Mouse (Mus musculus) thymus, adult 2 months (tissue): ENCODE data around the gene Prickle3. TPM values are rescaled to one million over a fixed set of nuclear protein-coding genes. Genes with fewer than 3 reads are reported as not detected.
A peak's percentile ranks its signal among the peaks of the same experiment; 100 is the strongest.
"Not testable (repeated sequence)": the region's sequence is repeated elsewhere in the genome, so short reads cannot be mapped to it uniquely, and the experiment has no call there.

ENCODE experiments used
- DNase-seq: peaks from one replicate; pipeline ENCODE4 v3.0.0; 2021
- H3K27ac ChIP-seq: fragments of 200-500 bp; 2 replicates; pipeline ENCODE4 v1.5.1; 2012; ENCODE audit warnings: low read length, control low read depth; ENCODE audit not compliant: control insufficient read depth, insufficient read depth
- H3K27me3 ChIP-seq: fragments of 200-500 bp; 2 replicates; pipeline ENCODE4 v1.6.1; 2012; ENCODE audit warnings: mild to moderate bottlenecking, low read length, moderate library complexity, mixed read lengths; ENCODE audit not compliant: control insufficient read depth, insufficient read depth
- H3K36me3 ChIP-seq: fragments of 200-500 bp; 2 replicates; pipeline ENCODE4 v1.6.1; 2012; ENCODE audit warnings: mild to moderate bottlenecking, low read length, moderate library complexity; ENCODE audit not compliant: control insufficient read depth, insufficient read depth
- H3K4me1 ChIP-seq: fragments of 200-500 bp; replicated peaks from 2 replicates; pipeline ENCODE4 v1.6.1; 2012; ENCODE audit warnings: low read length; ENCODE audit not compliant: control insufficient read depth, insufficient read depth
- H3K4me3 ChIP-seq: fragments of 200-500 bp; 2 replicates; pipeline ENCODE4 v1.5.1; 2012; ENCODE audit warnings: mild to moderate bottlenecking, low read length, control low read depth, moderate library complexity; ENCODE audit not compliant: control insufficient read depth, insufficient read depth
- CTCF ChIP-seq: fragments of 200-500 bp; IDR thresholded peaks from 2 replicates; pipeline ENCODE4 v1.5.1; 2012; ENCODE audit warnings: mild to moderate bottlenecking, control low read depth, low read length, moderate library complexity, borderline replicate concordance; ENCODE audit not compliant: control insufficient read depth, poor library complexity, insufficient read depth; ENCODE audit errors: extremely low read depth
- POLR2A ChIP-seq: fragments of 200-500 bp; IDR thresholded peaks from 2 replicates; pipeline ENCODE4 v1.6.1; 2012; ENCODE audit warnings: mild to moderate bottlenecking, low read length, control low read depth, moderate library complexity; ENCODE audit not compliant: control insufficient read depth, poor library complexity, insufficient read depth; ENCODE audit errors: extremely low read depth
- WGBS: fragments of 180-500 bp; shearing (Covaris S2); methylation state at CpG from one replicate; pipeline ENCODE4 v1.1.7; 2018; 5-methylcytosine and 5-hydroxymethylcytosine counted together
- polyA plus RNA-seq: library from polyadenylated mRNA; depleted of rRNA; stranded (reverse); fragments of >200 nt; gene quantifications from 2 replicates; pipeline ENCODE4 v1.2.3, GENCODE M21; 2012; rRNA removed

The Prickle3 gene
- polyA plus RNA-seq, 1 experiment = 29.7 TPM

- Histone ChIP-seq H3K27ac (no peak overlapping the region), H3K4me1 (0 out of 2 replicates have a peak, but pooled peaks cover 2% of the 10 kb centered on the region), H3K4me3 (no peak overlapping the region), H3K27me3 (no peaks in the 10 kb centered on the region), H3K36me3 (no peaks in the 10 kb centered on the region)
- peak; percentile 34 for DNase-seq
- no peak for TF ChIP-seq POLR2A
- no peak for TF ChIP-seq CTCF
- 30% methylated on average over 4 of the region's 4 CpGs for WGBS
Observed at GRCm38 (mm10) chrX:7692862-7693261, 35.8 kb downstream of the Prickle3 start.

- H3K4me3 ChIP-seq = no peak overlapping the region
- DNase-seq = no peak
- no peaks in the 10 kb centered on the region for H3K36me3 ChIP-seq
- no peak overlapping the region for H3K27ac ChIP-seq
- peaks cover 10% of the 10 kb centered on the region for H3K4me1 ChIP-seq
- no peaks in the 10 kb centered on the region for H3K27me3 ChIP-seq
- 39% methylated on average over 6 of the region's 6 CpGs for WGBS
- TF ChIP-seq CTCF = no peak
- no peak for TF ChIP-seq POLR2A
Observed at GRCm38 (mm10) chrX:7696520-7696919, 39.5 kb downstream of the Prickle3 start.

- TF ChIP-seq CTCF (no peak), POLR2A (peak; percentile 53; the same call in 1 of the 2 replicates)
- no peaks in the 10 kb centered on the region for H3K36me3 ChIP-seq
- peak; percentile 80 for DNase-seq
- 2% methylated on average over 33 of the region's 33 CpGs for WGBS
- peaks cover 10% of the 10 kb centered on the region for H3K4me1 ChIP-seq
- no peaks in the 10 kb centered on the region for H3K27me3 ChIP-seq
- H3K27ac ChIP-seq = no peak within 1 kb of the TSS
- peak within 1 kb of the TSS; percentile 89 for H3K4me3 ChIP-seq
Observed at GRCm38 (mm10) chrX:7696954-7697381, 39.9 kb downstream of the Prickle3 start, which contains the start of gene Gpkow. Gpkow (plus strand) TSS chrX:7697131.

GRCm38 (mm10) chrX:7713764-7714134 lies 56.7 kb downstream of the Prickle3 start:
- not testable (repeated sequence) for H3K27me3 ChIP-seq, H3K27ac ChIP-seq, H3K36me3 ChIP-seq, DNase-seq, H3K4me1 ChIP-seq
- 1% methylated on average over 6 of the region's 12 CpGs for WGBS
- H3K4me3 ChIP-seq = peak overlapping the region; percentile 39

- 2% methylated on average over 45 of the region's 60 CpGs for whole genome bisulfite sequencing
- H3K4me3 ChIP-seq = peak within 1 kb of the TSS; percentile 39
- H3K4me1 ChIP-seq, H3K36me3 ChIP-seq, H3K27me3 ChIP-seq, H3K27ac ChIP-seq: not testable (repeated sequence)
- DNase-seq = peak; percentile 91
Observed at GRCm38 (mm10) chrX:7714135-7714899, 57.3 kb downstream of the Prickle3 start, which contains the start of gene Wdr45. Wdr45 (plus strand) TSS chrX:7714333.

GRCm38 (mm10) chrX:7716058-7716457 lies 59.0 kb downstream of the Prickle3 start:
- H3K27me3 ChIP-seq, H3K36me3 ChIP-seq, DNase-seq, H3K4me1 ChIP-seq, H3K27ac ChIP-seq, H3K4me3 ChIP-seq: not testable (repeated sequence)
- WGBS = 78% methylated on average over 1 of the region's 1 CpGs

Other genes with a start within 250 kb of the Prickle3 start
- 7.7 and 10.3 TPM in 2 replicates for gene Foxp3, start 83.6 kb upstream of the Prickle3 start, polyA plus RNA-seq
- 5.5 and 5.8 TPM in 2 replicates for gene Ppp1r3f, start 83.0 kb upstream of the Prickle3 start, polyA plus RNA-seq
- 34.1 and 35.7 TPM in 2 replicates for gene Ccdc22, start 51.7 kb upstream of the Prickle3 start, polyA plus RNA-seq
- 0.04 and 0.12 TPM in 2 replicates for gene Cacna1f, start 50.2 kb upstream of the Prickle3 start, polyA plus RNA-seq
- gene Syp, start 18.8 kb upstream of the Prickle3 start, polyA plus RNA-seq = 1.2 and 1.8 TPM in 2 replicates
- 144 and 149 TPM in 2 replicates for gene Plp2, start 14.1 kb downstream of the Prickle3 start, polyA plus RNA-seq
- gene Magix, start 24.0 kb downstream of the Prickle3 start, polyA plus RNA-seq = 0.82 and 3.0 TPM in 2 replicates
- gene Gpkow, start 39.9 kb downstream of the Prickle3 start, polyA plus RNA-seq = 12.2 and 12.8 TPM in 2 replicates
- gene Wdr45, start 57.1 kb downstream of the Prickle3 start, polyA plus RNA-seq = 86.6 and 105 TPM in 2 replicates
- 1.8 and 1.9 TPM in 2 replicates for gene Gm45208, start 65.0 kb downstream of the Prickle3 start, polyA plus RNA-seq
- gene Praf2, start 71.2 kb downstream of the Prickle3 start, polyA plus RNA-seq = 39.9 and 44.4 TPM in 2 replicates
- 6.8 and 9.3 TPM in 2 replicates for gene Ccdc120, start 93.6 kb downstream of the Prickle3 start, polyA plus RNA-seq
- 26.4 and 29.5 TPM in 2 replicates for gene Tfe3, start 105.3 kb downstream of the Prickle3 start, polyA plus RNA-seq
- gene Gripap1, start 132.5 kb downstream of the Prickle3 start, polyA plus RNA-seq = 68.4 and 73.1 TPM in 2 replicates
- 1.1 TPM in 2 replicates for gene Kcnd1, start 165.0 kb downstream of the Prickle3 start, polyA plus RNA-seq
- 112 TPM in 2 replicates for gene Otud5, start 184.1 kb downstream of the Prickle3 start, polyA plus RNA-seq
- gene Pim2, start 221.0 kb downstream of the Prickle3 start, polyA plus RNA-seq = 53.6 and 54.6 TPM in 2 replicates
- 81.7 and 100 TPM in 2 replicates for gene Slc35a2, start 226.8 kb downstream of the Prickle3 start, polyA plus RNA-seq
- 101 and 109 TPM in 2 replicates for gene Pqbp1, start 242.0 kb downstream of the Prickle3 start, polyA plus RNA-seq
- gene Timm17b, start 242.1 kb downstream of the Prickle3 start, polyA plus RNA-seq = 66.8 and 74.8 TPM in 2 replicates